Mouse (Mus musculus): ENCODE measurements around the gene Afmid.
"Not testable (repeated sequence)": the region's sequence is repeated elsewhere in the genome, so short reads cannot be mapped to it uniquely, and the experiment has no call there.

Gene Afmid

GRCm38 (mm10) chr11:117824060-117824969 lies 1.4 kb upstream of the Afmid start:
- peak; percentile 68 to 80 for DNase-seq (ENCODE audit: low spot score in 2 of 2)

- DNase-seq (ENCODE audit: low spot score in 2 of 2) = no peak
Measured at GRCm38 (mm10) chr11:117826164-117826563, 440 bp downstream of the Afmid start.

- no peak for DNase-seq (ENCODE audit: low spot score in 2 of 2)
Measured at GRCm38 (mm10) chr11:117826916-117827315, 1.2 kb downstream of the Afmid start.

GRCm38 (mm10) chr11:117827386-117827785 lies 1.7 kb downstream of the Afmid start:
- no peak for DNase-seq (ENCODE audit: low spot score in 2 of 2)

- DNase-seq (ENCODE audit: low spot score in 2 of 2) = peak; percentile 75 to 82
Measured at GRCm38 (mm10) chr11:117828149-117828887, 2.6 kb downstream of the Afmid start.

GRCm38 (mm10) chr11:117828888-117829604 lies 3.3 kb downstream of the Afmid start:
- DNase-seq (ENCODE audit: low spot score in 2 of 2) = no peak

- no peak for DNase-seq (ENCODE audit: low spot score in 2 of 2)
Measured at GRCm38 (mm10) chr11:117829671-117830215, 4.0 kb downstream of the Afmid start.

GRCm38 (mm10) chr11:117830401-117830800 lies 4.7 kb downstream of the Afmid start:
- no peak for DNase-seq (ENCODE audit: low spot score in 2 of 2)

GRCm38 (mm10) chr11:117832086-117832969 lies 6.6 kb downstream of the Afmid start:
- DNase-seq (ENCODE audit: low spot score in 2 of 2) = peak; percentile 89 to 92

- not testable (repeated sequence) for DNase-seq (ENCODE audit: low spot score in 2 of 2)
Measured at GRCm38 (mm10) chr11:117833509-117833908, 7.8 kb downstream of the Afmid start.

- DNase-seq (ENCODE audit: low spot score in 2 of 2) = no peak
Measured at GRCm38 (mm10) chr11:117834086-117834485, 8.4 kb downstream of the Afmid start.

- DNase-seq (ENCODE audit: low spot score in 2 of 2) = no peak
Measured at GRCm38 (mm10) chr11:117836306-117836705, 10.6 kb downstream of the Afmid start.

- no peak for DNase-seq (ENCODE audit: low spot score in 2 of 2)
Measured at GRCm38 (mm10) chr11:117838572-117838971, 12.8 kb downstream of the Afmid start.

GRCm38 (mm10) chr11:117839021-117839420 lies 13.3 kb downstream of the Afmid start:
- DNase-seq (ENCODE audit: low spot score in 2 of 2) = no peak

GRCm38 (mm10) chr11:117840910-117841309 lies 15.2 kb downstream of the Afmid start:
- DNase-seq (ENCODE audit: low spot score in 2 of 2) = no peak

GRCm38 (mm10) chr11:117843434-117843833 lies 17.7 kb downstream of the Afmid start:
- no peak for DNase-seq (ENCODE audit: low spot score in 2 of 2)

GRCm38 (mm10) chr11:117844997-117845396 lies 19.3 kb downstream of the Afmid start:
- DNase-seq (ENCODE audit: low spot score in 2 of 2) = no peak

GRCm38 (mm10) chr11:117845651-117846050 lies 19.9 kb downstream of the Afmid start:
- DNase-seq (ENCODE audit: low spot score in 2 of 2) = no peak

- no peak for DNase-seq (ENCODE audit: low spot score in 2 of 2)
Measured at GRCm38 (mm10) chr11:117846640-117847039, 20.9 kb downstream of the Afmid start.

GRCm38 (mm10) chr11:117847593-117848215 lies 22.0 kb downstream of the Afmid start:
- no peak for DNase-seq (ENCODE audit: low spot score in 2 of 2)

All from natural killer cell, adult 2 months (primary cell).